Mouse (Mus musculus) neural tube, embryonic 10.5 days (tissue): ENCODE data around the gene Krtcap2.

ENCODE experiments used
- DNase-seq: peaks from one replicate; pipeline ENCODE4 v3.0.0-alpha.2; 2017; ENCODE audit warnings: low spot score; ENCODE audit errors: extremely low spot score

Gene Krtcap2

GRCm38 (mm10) chr3:89246261-89247100, 715 bp downstream of the Krtcap2 start, which contains the start of gene Trim46:
Gene Trim46 (minus strand): TSS chr3:89246309.
- peak; percentile 94 for DNase-seq

GRCm38 (mm10) chr3:89247466-89247865, 1.7 kb downstream of the Krtcap2 start:
- no peak for DNase-seq

GRCm38 (mm10) chr3:89250435-89251040, 4.8 kb downstream of the Krtcap2 start:
- DNase-seq, result no peak

GRCm38 (mm10) chr3:89251365-89251895, 5.7 kb downstream of the Krtcap2 start:
- DNase-seq, result peak; percentile 50

GRCm38 (mm10) chr3:89254994-89255393, 9.2 kb downstream of the Krtcap2 start:
- DNase-seq, result no peak

GRCm38 (mm10) chr3:89256177-89256576, 10.4 kb downstream of the Krtcap2 start:
- no peak for DNase-seq

GRCm38 (mm10) chr3:89259076-89259475, 13.3 kb downstream of the Krtcap2 start, which contains the start of gene Dpm3:
Gene Dpm3 (plus strand): TSS chr3:89259358.
- no peak for DNase-seq

GRCm38 (mm10) chr3:89260211-89260610, 14.4 kb downstream of the Krtcap2 start:
- DNase-seq, result no peak

GRCm38 (mm10) chr3:89262417-89262816, 16.7 kb downstream of the Krtcap2 start:
- DNase-seq, result no peak

GRCm38 (mm10) chr3:89266439-89266893, 20.7 kb downstream of the Krtcap2 start:
- DNase-seq, result peak; percentile 74

- DNase-seq, result no peak
Measured at GRCm38 (mm10) chr3:89268916-89269315, 23.1 kb downstream of the Krtcap2 start.

GRCm38 (mm10) chr3:89270051-89270755, 24.4 kb downstream of the Krtcap2 start, which contains the start of gene Slc50a1:
Gene Slc50a1 (minus strand): TSS chr3:89270570.
- peak; percentile 78 for DNase-seq

GRCm38 (mm10) chr3:89270891-89271290, 25.1 kb downstream of the Krtcap2 start:
- no peak for DNase-seq

- DNase-seq, result no peak
Measured at GRCm38 (mm10) chr3:89271760-89272159, 26.0 kb downstream of the Krtcap2 start.

GRCm38 (mm10) chr3:89276061-89276460, 30.3 kb downstream of the Krtcap2 start:
- DNase-seq, result no peak

- no peak for DNase-seq
Measured at GRCm38 (mm10) chr3:89277281-89278021, 31.7 kb downstream of the Krtcap2 start.

GRCm38 (mm10) chr3:89278107-89278506, 32.3 kb downstream of the Krtcap2 start:
- DNase-seq, result no peak

- no peak for DNase-seq
Measured at GRCm38 (mm10) chr3:89278643-89279042, 32.9 kb downstream of the Krtcap2 start.

GRCm38 (mm10) chr3:89279153-89279890, 33.6 kb downstream of the Krtcap2 start:
- DNase-seq, result peak; percentile 80

- DNase-seq, result no peak
Measured at GRCm38 (mm10) chr3:89280050-89280605, 34.4 kb downstream of the Krtcap2 start.
